Mouse (Mus musculus) lung, postnatal 10 days (tissue): ENCODE data around the gene Swi5.
"Not testable (repeated sequence)": the region's sequence is repeated elsewhere in the genome, so short reads cannot be mapped to it uniquely, and the experiment has no call there.

ENCODE experiments used
- DNase-seq: peaks from one replicate; pipeline ENCODE4 v3.0.0; 2021

The Swi5 gene

DNA sequence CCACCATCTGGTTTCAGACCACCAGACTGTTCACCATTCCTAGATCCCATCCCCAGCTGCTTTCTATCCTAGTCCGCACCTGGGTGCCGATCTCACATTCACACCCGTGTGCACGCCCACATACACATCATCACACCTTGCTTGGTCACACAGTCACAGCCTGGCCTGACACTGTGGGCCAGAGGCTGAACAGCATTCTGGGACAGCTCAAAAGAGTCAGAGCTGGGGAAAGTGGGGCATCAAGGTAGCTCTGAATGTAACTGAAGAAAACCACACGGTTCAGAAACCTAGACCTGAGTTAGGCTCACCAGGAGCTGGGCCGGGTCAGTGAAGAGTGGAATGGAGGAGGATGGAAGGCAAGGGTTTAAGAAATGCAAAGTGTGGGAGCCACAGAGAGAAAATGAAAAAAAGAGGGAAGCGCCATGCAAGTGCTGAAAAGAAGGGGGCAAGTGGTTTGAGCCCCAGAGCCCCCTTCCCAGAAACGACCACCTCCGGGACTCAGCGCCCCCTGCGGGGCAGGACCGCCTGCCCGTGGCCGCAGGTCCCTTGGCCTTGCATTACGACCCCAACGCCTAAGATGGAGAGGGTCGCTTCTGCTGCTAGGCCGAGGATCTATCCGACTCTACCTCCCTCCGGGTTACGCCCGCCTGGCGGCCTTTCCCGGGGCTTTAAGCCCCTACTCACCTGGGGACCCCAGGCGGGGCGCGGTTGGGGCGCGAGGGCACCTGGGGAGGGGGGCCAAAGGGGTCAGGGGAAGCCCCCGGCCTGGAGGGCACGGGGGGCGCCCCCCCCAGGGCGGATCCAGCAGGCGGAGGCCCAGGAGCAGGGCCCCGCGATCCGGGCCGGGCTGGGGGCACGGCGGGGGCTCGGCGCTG is 23.8 kb upstream of the Swi5 start:
- DNase-seq = no peak

DNA sequence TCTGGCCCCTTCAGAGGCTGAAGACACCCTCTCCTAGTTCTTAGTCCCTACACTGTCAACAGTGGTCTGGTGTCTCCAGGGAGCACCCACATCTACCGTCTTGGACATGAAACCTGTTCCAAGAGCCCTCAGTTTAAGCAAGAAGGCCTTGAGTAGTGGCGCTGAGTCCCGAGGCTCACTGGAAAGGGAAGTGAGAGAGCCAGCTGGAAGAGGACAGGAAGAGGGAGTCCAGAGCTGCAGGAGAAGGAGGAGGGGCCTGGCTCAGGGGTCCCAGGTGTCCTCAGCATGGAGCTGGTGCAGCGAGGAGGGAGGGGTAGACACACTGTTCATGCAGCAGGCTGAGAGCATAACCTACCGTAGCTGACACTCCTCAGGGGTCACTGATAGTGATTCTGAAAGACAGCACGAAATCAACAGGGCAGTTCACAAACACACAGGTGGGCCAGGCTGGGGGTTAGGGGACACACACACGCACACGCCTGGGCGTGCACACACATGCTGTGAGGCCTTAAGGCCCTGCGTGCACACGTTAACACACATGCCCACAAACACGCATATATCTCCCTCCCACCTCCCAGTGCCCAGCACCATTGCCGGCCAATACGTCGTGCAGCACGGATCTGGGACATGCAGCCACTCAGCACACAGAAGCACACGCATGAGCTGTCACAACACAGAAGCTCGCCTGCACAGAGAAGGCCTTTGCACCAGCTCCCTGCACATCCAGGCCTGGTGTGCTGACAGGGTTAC is 22.4 kb upstream of the Swi5 start:
- no peak for DNase-seq

DNA sequence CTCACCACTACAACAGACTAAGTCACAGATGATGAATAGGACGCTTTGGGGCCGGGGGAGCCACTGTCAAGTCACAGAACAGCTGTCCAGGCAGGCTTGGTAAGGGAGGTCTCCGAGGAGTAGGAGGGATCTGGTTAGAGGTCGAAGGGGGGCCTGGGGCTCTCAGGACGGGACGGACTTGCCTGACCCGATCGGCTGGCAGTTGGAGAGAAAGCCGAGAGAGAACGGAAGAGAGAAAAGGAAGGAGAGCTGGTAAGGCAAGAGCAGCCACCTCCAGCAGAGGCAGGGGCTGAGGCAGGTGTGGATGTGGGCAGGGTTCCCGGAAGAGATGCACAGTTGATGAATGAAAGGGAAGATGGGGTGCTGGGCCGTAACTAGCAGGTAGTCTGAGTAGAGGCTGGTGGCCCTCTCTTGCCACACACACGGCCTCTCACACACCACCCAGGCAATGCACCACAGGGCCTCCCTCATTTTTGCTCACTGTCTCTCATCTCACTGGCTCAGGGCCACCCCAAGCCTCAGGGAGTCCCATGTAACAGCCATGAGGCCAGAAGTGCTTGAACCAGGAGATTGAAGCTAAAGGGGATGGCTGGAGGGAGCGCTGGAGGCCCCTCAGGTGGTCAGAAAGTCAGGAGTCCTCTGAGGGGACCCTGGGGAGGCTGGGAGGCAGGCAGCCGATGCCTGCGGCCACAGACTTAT is 21.1 kb upstream of the Swi5 start:
- no peak for DNase-seq

DNA sequence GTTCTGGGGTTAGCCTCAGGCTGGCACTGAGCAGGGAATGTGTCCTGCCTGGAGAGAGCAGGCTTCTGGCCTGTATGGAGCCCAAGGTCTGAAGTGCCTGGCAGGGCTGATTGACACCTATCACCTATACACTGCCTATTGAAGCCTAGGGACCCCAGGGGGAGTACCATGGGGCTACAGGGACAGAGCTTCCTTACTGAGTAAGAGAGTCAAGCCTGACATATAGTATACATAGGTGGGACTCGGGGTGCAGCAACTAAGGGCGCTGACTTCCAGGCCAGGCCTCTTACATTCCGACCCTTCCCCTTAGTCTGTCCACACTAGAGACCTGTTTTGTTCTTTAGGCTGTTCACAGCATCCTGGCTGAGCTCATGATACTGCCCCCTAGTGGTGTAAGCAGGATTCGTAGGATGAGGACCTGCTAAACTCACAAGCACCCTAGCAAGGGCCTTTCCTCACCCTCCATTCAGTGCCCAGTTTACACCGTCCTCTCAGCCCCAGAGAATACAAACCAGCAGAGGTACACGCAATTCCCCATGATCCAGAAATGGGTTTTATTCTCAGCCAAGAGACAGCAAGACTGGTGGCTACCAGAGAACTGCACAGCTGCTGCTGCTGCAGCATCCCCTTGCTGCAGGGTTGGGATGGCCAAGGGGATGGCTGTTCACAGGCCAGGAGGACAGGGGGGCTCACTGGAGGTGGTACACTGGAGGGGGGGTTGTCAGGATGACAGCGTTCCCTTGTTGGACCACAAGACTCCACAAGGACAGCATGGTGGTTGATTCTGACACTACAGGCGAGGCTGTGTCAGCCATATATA is 20.3 kb upstream of the Swi5 start:
- DNase-seq = peak; percentile 73

DNA sequence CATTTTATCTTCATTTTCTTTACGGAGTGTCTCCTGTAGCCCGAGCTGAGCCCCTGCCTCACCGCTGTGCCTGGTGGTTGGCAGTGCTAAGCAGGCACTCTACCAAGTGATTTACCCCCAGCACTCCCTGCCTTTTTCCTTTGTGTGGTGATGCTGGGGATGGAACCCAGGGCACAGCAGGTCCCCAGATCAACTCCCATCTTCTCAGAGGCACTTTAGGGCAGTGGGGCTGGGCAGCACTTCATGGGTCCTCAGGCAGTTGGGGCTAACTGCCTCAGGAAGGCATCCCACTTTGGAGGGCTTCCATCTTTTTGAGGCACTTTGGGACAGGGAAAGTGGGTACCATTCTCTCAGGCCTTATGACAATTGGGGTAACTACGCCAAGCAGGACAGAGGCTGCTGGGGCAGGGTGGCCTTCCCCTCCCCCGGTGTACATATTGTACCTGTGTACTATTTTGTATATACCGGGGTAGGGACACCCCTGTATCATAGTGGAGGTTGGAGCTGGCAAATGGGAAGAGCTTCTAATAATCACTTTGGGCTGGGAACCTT is 19.4 kb upstream of the Swi5 start:
- no peak for DNase-seq

DNA sequence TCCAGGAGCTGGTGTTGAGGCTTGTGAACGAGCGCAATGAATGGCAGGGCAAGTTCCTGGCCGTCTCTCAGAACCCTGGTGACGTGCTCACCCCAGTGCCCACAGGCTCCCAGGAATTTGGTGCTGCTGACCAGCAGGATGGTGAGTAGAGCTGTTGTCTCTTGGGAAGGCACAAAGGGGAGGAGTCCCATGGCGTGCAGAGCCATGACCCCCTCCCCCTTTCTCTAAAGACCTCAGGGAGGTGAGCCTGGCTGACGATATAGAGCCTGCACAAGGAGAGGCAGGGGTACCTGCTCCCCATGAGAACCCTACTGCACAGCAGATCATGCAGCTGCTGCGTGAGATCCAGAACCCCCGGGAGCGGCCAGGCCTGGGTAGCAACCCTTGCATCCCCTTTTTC is 18.3 kb upstream of the Swi5 start:
- no peak for DNase-seq

DNA sequence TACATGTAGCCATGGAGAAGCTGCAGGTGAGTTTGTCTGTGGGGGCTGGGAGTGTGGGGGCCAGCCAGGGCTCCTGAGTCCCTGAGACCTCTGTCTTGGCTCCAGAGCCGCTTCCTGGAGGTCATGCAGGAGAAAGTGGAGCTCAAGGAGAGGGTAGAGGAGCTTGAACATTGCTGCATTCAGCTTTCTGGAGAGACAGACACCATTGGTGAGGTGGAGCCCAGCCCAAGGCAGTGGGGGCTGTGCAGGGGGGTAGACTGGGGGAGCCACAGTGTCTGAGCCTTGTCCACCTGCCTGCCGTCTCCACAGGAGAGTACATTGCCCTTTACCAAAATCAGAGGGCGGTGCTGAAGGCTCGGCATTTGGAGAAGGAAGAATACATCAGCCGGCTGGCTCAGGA is 17.8 kb upstream of the Swi5 start:
- no peak for DNase-seq

DNA sequence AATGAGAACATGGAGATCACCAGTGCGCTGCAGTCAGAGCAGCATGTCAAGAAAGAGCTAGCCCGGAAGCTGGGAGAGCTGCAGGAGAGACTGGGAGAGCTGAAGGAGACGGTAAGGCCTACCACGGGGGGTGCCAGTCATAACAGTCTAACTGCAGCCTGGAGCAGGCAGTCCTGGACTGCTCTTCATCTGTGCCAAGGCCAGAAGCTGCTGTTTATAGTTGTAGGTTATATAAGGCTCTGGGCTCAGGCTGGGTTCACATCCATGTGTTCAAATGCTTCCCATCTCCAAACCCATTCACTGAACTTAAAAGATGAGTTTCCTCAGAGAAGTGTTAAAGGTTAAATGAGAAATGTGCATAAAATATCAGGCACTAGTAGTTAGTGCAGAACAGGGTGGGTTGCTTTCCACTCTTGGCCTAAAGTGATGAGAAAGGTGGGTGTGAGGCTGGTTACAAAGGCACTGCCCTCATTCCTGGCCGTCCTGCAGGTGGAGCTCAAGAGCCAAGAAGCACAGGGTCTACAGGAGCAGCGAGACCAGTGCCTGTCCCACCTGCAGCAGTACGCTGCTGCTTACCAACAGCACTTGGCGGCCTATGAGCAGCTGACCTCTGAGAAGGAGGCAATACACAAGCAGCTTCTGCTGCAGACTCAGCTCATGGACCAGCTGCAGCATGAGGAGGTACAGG is 16.4 kb upstream of the Swi5 start:
- peak; percentile 70 for DNase-seq

DNA sequence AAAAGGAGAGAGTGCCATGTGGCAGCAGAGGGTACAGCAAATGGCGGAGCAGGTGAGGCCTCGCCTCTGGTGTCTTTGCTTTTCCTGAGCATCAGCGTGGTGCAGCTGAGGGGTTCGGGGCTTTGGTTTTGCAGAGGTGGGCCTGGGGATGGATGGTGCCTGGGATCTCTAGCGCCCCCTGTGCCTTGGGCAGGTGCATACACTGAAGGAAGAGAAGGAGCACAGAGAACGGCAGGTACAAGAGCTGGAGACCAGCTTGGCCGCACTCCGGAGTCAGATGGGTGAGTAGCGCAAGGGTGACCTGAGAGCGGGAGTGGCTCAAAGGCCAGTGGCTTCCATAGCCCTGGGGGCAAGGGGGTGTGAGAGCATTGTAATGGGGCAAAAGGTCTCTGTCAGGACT is 15.1 kb upstream of the Swi5 start:
- no peak for DNase-seq

DNA sequence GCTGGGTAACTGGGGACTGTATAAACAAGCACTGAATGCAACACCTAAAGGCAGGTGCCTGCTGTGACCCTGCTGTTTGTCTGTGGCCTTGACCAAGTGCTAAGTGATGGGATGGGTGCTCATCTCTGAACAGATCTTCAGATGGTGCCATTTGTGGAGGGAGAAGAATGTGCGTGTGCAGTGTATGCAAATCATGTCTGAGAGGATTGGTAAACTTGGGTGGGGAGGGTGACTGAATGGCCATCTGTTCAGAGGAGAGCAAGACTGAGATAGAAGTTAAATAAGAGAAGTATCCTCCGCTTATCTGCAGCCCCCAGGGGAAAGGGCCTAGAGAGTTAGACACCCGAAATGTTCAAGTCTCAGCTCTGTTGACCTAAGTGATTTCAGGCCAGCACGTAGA is 11.6 kb upstream of the Swi5 start:
- DNase-seq = no peak

DNA sequence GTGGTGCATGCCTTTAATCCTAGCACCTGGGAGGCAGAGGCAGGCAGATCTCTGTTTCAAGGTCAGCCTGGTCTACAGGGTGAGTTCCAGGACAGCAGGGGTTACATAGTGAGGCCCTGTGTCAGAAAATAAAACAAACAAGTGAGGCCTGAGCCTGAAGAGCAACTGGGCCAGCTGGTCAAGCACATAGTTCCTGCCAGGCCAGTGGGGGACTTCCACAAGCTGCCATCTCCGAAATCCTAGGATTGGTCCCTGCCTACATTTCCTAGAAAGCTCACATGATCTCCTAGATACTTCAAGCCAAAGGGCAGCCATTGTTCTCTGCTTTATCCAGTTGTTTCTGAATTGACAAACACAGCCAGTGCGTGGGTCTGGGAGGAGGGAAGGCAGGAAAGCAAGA is 8.0 kb upstream of the Swi5 start:
- DNase-seq = not testable (repeated sequence)

DNA sequence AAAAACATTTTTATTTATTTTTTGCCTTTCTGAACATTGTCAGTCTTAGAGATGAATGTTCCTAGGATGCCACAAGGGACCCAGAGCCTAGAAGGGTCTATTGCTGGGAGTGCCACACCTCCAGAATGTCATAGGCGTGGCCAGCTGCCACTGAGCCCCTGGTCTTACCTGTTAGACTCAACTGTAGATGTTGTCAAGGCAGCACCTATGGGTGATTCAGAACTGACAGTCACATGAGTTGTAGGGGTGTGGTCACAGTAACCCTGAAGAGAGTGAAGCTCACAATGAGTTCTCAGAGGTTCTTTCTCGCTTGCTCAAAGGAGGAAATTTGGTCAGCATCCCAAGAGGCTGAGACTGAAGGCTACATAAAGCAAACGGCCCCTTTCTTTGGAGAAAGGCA is 7.4 kb upstream of the Swi5 start:
- no peak for DNase-seq

DNA sequence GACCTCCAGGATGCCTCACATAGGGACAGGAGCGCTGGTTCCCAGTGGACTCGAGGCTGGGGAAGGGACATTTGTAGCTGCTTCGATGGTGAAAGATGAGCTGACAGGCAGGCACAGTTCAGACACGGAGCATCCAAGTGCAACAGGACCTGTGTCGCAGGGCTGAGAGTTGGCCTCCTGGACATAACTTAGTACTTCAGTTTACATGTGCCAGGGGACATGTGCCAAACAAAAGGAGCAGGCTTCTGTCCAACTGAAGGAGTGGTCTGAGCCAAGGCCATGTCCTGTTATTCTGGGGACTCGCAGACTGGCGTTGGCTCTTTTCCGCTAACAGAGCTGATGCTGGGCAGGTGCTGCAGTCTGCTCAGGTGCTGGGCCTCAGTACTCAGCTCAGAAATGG is 6.5 kb upstream of the Swi5 start:
- peak; percentile 61 for DNase-seq

DNA sequence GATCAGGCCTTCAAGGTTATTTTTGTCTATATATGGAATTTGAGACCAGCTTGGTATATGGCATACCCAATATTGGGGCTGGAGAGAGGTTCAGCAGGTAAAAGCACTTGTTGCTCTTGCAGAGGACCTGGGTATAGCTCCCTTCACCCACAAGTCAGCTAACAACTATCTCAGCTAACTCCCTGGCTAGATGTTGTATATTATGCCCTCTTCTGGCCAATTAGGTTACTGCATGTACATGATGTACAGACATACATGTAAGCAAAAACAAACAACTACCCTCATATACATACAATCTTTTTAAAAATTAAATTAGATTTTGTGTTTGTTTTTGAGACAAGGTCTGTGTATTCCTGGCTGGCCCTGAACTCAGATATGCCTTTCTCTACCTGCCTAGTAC is 1.7 kb upstream of the Swi5 start:
- DNase-seq = peak; percentile 45

DNA sequence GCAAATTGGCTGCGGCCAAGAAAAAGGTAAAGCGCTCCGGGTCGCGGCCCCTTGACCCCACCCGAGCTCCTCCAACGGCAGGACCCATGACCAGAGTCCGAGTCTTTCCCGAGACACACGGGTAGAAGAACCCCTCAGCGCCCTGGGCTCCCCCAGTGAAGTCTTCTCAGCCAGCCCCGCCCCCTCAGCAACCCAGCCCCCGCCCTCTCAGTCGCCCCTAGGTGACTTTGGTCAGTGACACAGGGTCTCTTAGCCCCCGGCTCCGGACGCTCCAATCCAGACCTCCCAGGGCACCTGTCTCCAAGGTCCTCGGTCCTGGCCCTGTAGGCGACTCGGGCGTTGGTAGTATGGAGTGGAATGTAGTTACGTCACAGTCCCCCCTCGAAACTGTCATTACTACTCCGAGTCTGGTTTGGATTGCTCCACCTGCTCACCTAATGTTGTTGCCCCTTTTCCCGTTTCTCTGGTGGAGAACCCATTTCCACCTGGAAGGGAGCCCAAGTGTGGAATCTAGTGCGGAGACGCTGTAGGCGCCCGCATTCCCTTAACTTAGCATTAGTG is 576 bp upstream of the Swi5 start:
- peak; percentile 61 for DNase-seq

DNA sequence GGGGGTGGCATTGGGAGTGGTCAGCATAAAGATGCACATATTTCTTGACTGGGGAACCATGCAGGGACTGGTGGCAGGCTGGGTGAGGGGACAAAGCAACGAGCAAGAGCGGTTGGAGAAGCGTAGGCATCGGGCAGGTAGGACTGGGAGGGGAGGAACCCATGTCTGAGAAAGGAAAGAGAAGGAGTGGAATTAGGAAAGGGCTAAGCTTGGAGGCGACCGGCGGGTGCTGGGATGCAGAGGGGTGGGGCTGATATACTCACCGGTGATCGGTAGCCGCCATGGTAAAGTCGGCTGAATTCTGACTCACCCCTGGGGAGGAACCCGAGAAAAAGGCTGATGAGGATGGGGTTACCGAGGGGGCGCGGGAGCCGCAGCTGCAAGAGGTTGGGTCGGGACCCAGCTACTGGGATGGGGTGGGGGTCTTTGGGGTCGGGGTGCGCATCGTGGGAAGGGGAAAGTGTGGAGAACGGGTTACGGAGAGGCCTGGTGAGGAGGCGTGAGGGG is 488 bp downstream of the Swi5 start, which contains the start of gene Golga2:
Gene Golga2, plus strand, starts transcription at position 51 of the 507 bp plus-strand sequence.
- DNase-seq = peak; percentile 44

DNA sequence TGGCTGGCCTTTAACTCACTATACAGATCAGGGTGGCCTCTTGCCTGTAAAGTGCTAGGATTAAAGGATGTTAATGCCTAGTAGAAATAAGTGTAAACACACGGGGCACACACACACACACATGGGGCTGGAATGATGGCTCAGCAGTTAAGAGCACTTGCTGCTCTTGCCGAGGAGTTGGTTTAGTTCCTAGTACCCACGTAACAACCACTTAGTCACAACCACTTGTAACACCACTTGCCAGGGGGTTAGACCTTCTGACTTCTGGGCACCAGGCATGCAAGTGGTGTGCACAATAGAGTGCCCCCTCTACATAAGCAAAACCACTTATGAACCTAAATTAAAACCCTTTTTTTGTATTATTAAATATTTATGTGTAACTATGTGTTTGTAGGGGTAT is 3.9 kb downstream of the Swi5 start:
- DNase-seq = no peak

DNA sequence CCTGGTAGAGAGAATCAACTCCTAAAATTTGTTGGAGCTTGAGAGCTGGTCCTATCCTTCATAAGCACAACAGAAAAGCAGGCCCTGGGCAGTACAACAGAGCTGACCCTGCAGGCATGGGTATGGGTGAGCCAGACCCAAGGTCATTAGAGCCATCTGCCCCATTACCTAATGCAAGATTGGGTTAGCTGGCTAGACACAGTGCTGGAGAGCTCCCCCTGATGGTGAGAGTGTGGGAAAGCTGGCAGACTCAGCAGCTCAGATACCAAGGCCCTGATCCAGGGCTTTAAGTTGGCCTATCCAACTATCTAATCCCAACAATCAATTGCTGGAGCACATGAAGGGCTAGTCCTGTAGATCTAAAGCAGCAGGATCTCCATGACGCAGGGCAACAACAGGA is 5.1 kb downstream of the Swi5 start:
- peak; percentile 71 for DNase-seq

DNA sequence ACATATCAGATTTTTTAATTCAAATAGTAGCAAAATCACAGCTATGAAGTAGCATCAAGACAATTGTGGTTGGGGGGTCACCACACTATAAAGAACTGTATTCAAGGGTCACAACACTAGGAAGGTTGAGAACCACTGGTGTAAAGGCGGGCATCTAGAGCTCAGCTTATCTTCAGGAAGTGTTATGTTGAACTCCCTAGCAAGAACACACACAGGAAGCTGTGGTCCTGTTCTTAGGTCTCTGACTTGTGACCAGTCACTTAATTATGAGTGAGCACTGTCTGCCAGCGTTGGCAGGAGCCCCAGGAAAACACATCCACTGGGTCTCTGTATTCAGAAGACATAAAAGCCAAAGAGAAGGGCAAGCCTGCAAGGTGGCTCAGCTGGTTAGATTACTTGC is 5.6 kb downstream of the Swi5 start:
- no peak for DNase-seq

DNA sequence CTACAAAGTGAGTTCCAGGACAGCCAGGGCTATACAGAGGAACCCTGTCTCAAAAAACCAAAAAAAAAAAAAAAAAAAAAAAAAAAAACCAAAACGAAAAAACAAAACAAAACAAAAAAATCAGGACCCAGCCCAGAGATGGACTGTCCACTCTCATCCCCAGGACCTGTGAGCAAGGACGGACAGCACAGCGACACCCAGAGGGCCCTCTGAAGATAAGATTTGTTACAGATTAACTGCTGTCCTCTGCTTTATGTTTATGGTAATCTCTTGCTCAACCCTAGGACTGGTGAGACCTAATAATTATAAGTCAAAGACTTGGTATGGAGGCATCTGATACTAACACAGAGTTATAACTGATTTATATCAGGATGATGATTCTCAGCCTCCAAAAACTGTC is 12.1 kb downstream of the Swi5 start:
- DNase-seq = no peak

DNA sequence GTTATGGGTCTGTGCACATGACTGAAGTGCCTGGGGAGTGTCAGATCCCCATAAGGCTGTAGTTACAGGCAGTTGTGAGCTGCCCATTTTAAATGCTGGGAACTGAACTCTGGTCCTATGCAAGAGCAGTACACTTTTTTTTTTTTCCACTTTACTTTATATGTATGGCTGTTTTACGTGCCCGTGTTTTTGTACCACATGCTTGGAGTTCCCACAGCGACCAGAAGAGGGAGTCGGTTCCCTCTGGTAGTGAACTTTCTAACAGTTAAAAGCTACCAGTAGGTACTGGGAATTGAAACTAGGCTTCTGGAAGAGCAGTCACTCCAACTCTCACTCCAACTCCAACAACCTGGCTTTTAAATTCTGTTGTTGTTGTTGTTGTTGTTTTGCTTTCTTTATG is 27.2 kb downstream of the Swi5 start:
- DNase-seq = peak; percentile 62
